Mouse (Mus musculus): ENCODE data around the gene Abca9.

Abca9 gene

GRCm38 (mm10) chr11:110167459-110168251 is at the start of gene Abca9:
Abca9 (minus strand) TSS chr11:110168196.
- in situ Hi-C loops (cut with MboI): no loop called here

GRCm38 (mm10) chr11:110217118-110217517 is 49.1 kb upstream of the Abca9 start:
- in situ Hi-C loops (cut with MboI): no loop called here

- in situ Hi-C loops (cut with MboI): no loop called here
Observed at GRCm38 (mm10) chr11:110203930-110204329, 35.9 kb upstream of the Abca9 start.

GRCm38 (mm10) chr11:110198882-110199281 is 30.9 kb upstream of the Abca9 start:
- in situ Hi-C loops (cut with MboI): no loop called here

- in situ Hi-C loops (cut with MboI): no loop called here
Observed at GRCm38 (mm10) chr11:110196561-110197306, 28.7 kb upstream of the Abca9 start.

GRCm38 (mm10) chr11:110195310-110195709 is 27.3 kb upstream of the Abca9 start:
- in situ Hi-C loops (cut with MboI): no loop called here

GRCm38 (mm10) chr11:110171212-110171611 is 3.2 kb upstream of the Abca9 start:
- in situ Hi-C loops (cut with MboI): no loop called here

GRCm38 (mm10) chr11:110165822-110166221 is 2.2 kb downstream of the Abca9 start:
- in situ Hi-C loops (cut with MboI): no loop called here

- in situ Hi-C loops (cut with MboI): no loop called here
Observed at GRCm38 (mm10) chr11:110165409-110165808, 2.6 kb downstream of the Abca9 start.

- in situ Hi-C loops (cut with MboI): no loop called here
Observed at GRCm38 (mm10) chr11:110157059-110157458, 10.9 kb downstream of the Abca9 start.

GRCm38 (mm10) chr11:110155985-110156384 is 12.0 kb downstream of the Abca9 start:
- in situ Hi-C loops (cut with MboI): no loop called here

- in situ Hi-C loops (cut with MboI): no loop called here
Observed at GRCm38 (mm10) chr11:110147640-110148039, 20.4 kb downstream of the Abca9 start.

GRCm38 (mm10) chr11:110145421-110145820 is 22.6 kb downstream of the Abca9 start:
- in situ Hi-C loops (cut with MboI): no loop called here

GRCm38 (mm10) chr11:110130760-110131159 is 37.2 kb downstream of the Abca9 start:
- in situ Hi-C loops (cut with MboI): no loop called here

- in situ Hi-C loops (cut with MboI): no loop called here
Observed at GRCm38 (mm10) chr11:110111137-110111536, 56.9 kb downstream of the Abca9 start.

- in situ Hi-C loops (cut with MboI): no loop called here
Observed at GRCm38 (mm10) chr11:110101437-110101836, 66.6 kb downstream of the Abca9 start.

- in situ Hi-C loops (cut with MboI): no loop called here
Observed at GRCm38 (mm10) chr11:110098901-110099300, 69.1 kb downstream of the Abca9 start.

- in situ Hi-C loops (cut with MboI): no loop called here
Observed at GRCm38 (mm10) chr11:110097465-110097864, 70.5 kb downstream of the Abca9 start.

- in situ Hi-C loops (cut with MboI): no loop called here
Observed at GRCm38 (mm10) chr11:110095858-110096257, 72.1 kb downstream of the Abca9 start, which contains the start of gene Abca8a. Abca8a (minus strand) TSS chr11:110095978.

- in situ Hi-C loops (cut with MboI): no loop called here
Observed at GRCm38 (mm10) chr11:110094846-110095380, 73.1 kb downstream of the Abca9 start.

GRCm38 (mm10) chr11:110094236-110094635 is 73.8 kb downstream of the Abca9 start:
- in situ Hi-C loops (cut with MboI): no loop called here

- in situ Hi-C loops (cut with MboI): no loop called here
Observed at GRCm38 (mm10) chr11:110091328-110091727, 76.7 kb downstream of the Abca9 start.

- in situ Hi-C loops (cut with MboI): no loop called here
Observed at GRCm38 (mm10) chr11:110072158-110072557, 95.8 kb downstream of the Abca9 start.

Measured in mature B cell (primary cell).